11 mouse cellular contexts compared by ENCODE assay signal in genomic region chr2:132992659-132993531, GRCm38 (mm10). TPM values are rescaled to one million over a fixed set of nuclear protein-coding genes. Genes with fewer than 3 reads are reported as not detected.
A peak's percentile ranks its signal among the peaks of the same experiment; 100 is the strongest.
DNase-seq lines count a peak whose midpoint lies in the region; ATAC-seq lines count a peak whose summit lies in the region.
"Had no signal": no experiment of that assay in that cellular context is flagged by ENCODE, and none has a peak within 500 bp of the region (broad histone marks: within the 10 kb centered on the region; RNA-seq: fewer than 3 reads in every experiment).

No protein-coding gene starts in this region.

- no peak overlapping the region for H3K4me3 ChIP-seq in embryonic facial prominence, embryonic 14.5 days (ENCODE audit: low read depth, low read length)
- no peak overlapping the region for H3K4me3 ChIP-seq in embryonic facial prominence, embryonic 10.5 days
- no peak overlapping the region for H3K4me3 ChIP-seq in lung, embryonic 15.5 days
- H3K4me3 ChIP-seq: hindbrain, embryonic 15.5 days; neural tube, embryonic 13.5 days had no signal

- peak; percentile 73; the same call in 1 of the 2 replicates for ATAC-seq in embryonic facial prominence, embryonic 14.5 days (ENCODE audit: low read depth)
- peak; percentile 89 for ATAC-seq in lung, embryonic 15.5 days (ENCODE audit: borderline replicate concordance, extremely low read depth, low FRiP score, low TSS enrichment)

- H3K27ac ChIP-seq in embryonic facial prominence, embryonic 14.5 days (replicated peaks; ENCODE audit: low read depth, low read length) = no peak overlapping the region
- H3K27ac ChIP-seq in embryonic facial prominence, embryonic 10.5 days (replicated peaks) = no peak overlapping the region
- H3K27ac ChIP-seq in lung, embryonic 15.5 days = no peak overlapping the region
- H3K27ac ChIP-seq: hindbrain, embryonic 15.5 days; neural tube, embryonic 13.5 days had no signal

- H3K4me1 ChIP-seq in embryonic facial prominence, embryonic 14.5 days (ENCODE audit: control insufficient read depth, insufficient read depth, low read length) = 0 out of 2 replicates have a peak, but pooled peaks cover 7% of the 10 kb centered on the region
- no peaks in the 10 kb centered on the region for H3K4me1 ChIP-seq in embryonic facial prominence, embryonic 10.5 days
- 0 out of 2 replicates have a peak, but pooled peaks cover 5% of the 10 kb centered on the region for H3K4me1 ChIP-seq in lung, embryonic 15.5 days
- H3K4me1 ChIP-seq: hindbrain, embryonic 15.5 days; neural tube, embryonic 13.5 days had no signal

- no peaks in the 10 kb centered on the region for H3K9me3 ChIP-seq in embryonic facial prominence, embryonic 14.5 days (ENCODE audit: control insufficient read depth, low read length)
- H3K9me3 ChIP-seq in embryonic facial prominence, embryonic 10.5 days = no peaks in the 10 kb centered on the region
- H3K9me3 ChIP-seq in lung, embryonic 15.5 days = no peaks in the 10 kb centered on the region
- H3K9me3 ChIP-seq: hindbrain, embryonic 15.5 days; neural tube, embryonic 13.5 days had no signal

- intact Hi-C loops in left cerebral cortex, postnatal 14 days (cut with DNase I) = no loop called here

- 32% methylated on average over 9 of the region's 9 CpGs for WGBS in embryonic facial prominence, embryonic 14.5 days
- 60% methylated on average over 9 of the region's 9 CpGs for WGBS in embryonic facial prominence, embryonic 10.5 days
- 22% methylated on average over 9 of the region's 9 CpGs for WGBS in lung, embryonic 15.5 days

- H3K27me3 ChIP-seq in embryonic facial prominence, embryonic 14.5 days (replicated peaks; ENCODE audit: control insufficient read depth, insufficient read depth, low read length) = no peaks in the 10 kb centered on the region
- H3K27me3 ChIP-seq in embryonic facial prominence, embryonic 10.5 days (replicated peaks; ENCODE audit: low read depth, poor library complexity, severe bottlenecking) = no peaks in the 10 kb centered on the region
- peaks cover 9% of the 10 kb centered on the region; the same call in 1 of the 2 replicates for H3K27me3 ChIP-seq in lung, embryonic 15.5 days
- H3K27me3 ChIP-seq: hindbrain, embryonic 15.5 days; neural tube, embryonic 13.5 days had no signal

- H3K4me2 ChIP-seq in embryonic facial prominence, embryonic 14.5 days (ENCODE audit: low read depth, low read length) = no peak overlapping the region
- no peak overlapping the region for H3K4me2 ChIP-seq in lung, embryonic 15.5 days
- H3K4me2 ChIP-seq: hindbrain, embryonic 15.5 days; neural tube, embryonic 13.5 days had no signal

- H3K36me3 ChIP-seq in embryonic facial prominence, embryonic 14.5 days (ENCODE audit: control insufficient read depth, insufficient read depth, low read length) = no peaks in the 10 kb centered on the region
- H3K36me3 ChIP-seq in embryonic facial prominence, embryonic 10.5 days (replicated peaks) = no peaks in the 10 kb centered on the region
- no peaks in the 10 kb centered on the region for H3K36me3 ChIP-seq in lung, embryonic 15.5 days
- H3K36me3 ChIP-seq: hindbrain, embryonic 15.5 days; neural tube, embryonic 13.5 days had no signal

- no peak overlapping the region for H3K9ac ChIP-seq in embryonic facial prominence, embryonic 14.5 days (ENCODE audit: low read depth, low read length)
- no peak overlapping the region for H3K9ac ChIP-seq in lung, embryonic 15.5 days
- H3K9ac ChIP-seq: hindbrain, embryonic 15.5 days; neural tube, embryonic 13.5 days had no signal

- DNase-seq in embryonic facial prominence, embryonic 14.5 days (ENCODE audit: low spot score) = peak; percentile 81
- DNase-seq in embryonic facial prominence, embryonic 10.5 days (ENCODE audit: low spot score) = no peak
- DNase-seq in adrenal gland, adult 2 months = peak; percentile 81
- peak; percentile 26 for DNase-seq in forelimb bud, embryonic 11.5 days (ENCODE audit: low read depth, low spot score)
- DNase-seq in left cerebral cortex, postnatal 14 days (ENCODE audit: low spot score in 2 of 2) = no peak
- DNase-seq in testis, postnatal 14 days (ENCODE audit: low spot score) = no peak
- no peak for DNase-seq in thymus, adult 18-20 months

RNA-seq across cellular contexts. Expression of gene Fermt1, which starts 47.2 kb away (rescaled TPM):
- 7.2 and 8.9 TPM in 2 replicates for polyA plus RNA-seq in embryonic facial prominence, embryonic 14.5 days (2014; fragmentation: Nextera tagmentation; extraction: Ambion mirVana)
- polyA plus RNA-seq in embryonic facial prominence, embryonic 10.5 days (2016; fragmentation: Nextera tagmentation; extraction: Ambion mirVana) = 20.2 and 22.7 TPM in 2 replicates
- not detected for total RNA-seq in adrenal gland, adult 2 months (2021)
- polyA plus RNA-seq in adrenal gland, adult 2 months (2012; rRNA removed) = not detected in 2 replicates
- polyA plus RNA-seq in lung, embryonic 15.5 days (2015; fragmentation: Nextera tagmentation; extraction: Ambion mirVana) = 5.3 and 5.7 TPM in 2 replicates
- total RNA-seq in left cerebral cortex, postnatal 14 days (2021) = under 1 TPM; 0.11 to 0.66 TPM
- polyA plus RNA-seq: C2C12; neural tube, embryonic 13.5 days had no signal

Comparison
In these comparisons a context has a peak if more than half of its experiments do, and no peak if none do; other contexts are left out.
1. DNase-seq: peak in embryonic facial prominence, embryonic 14.5 days (single experiment), adrenal gland, adult 2 months (single experiment) and forelimb bud, embryonic 11.5 days (single experiment); none in embryonic facial prominence, embryonic 10.5 days (single experiment), left cerebral cortex, postnatal 14 days (0 of 2), testis, postnatal 14 days (single experiment) and thymus, adult 18-20 months (0 of 2).